In genomic region chr5:12030002-12030401, GRCm38 (mm10) we compare ENCODE assay signal across 8 mouse cellular contexts.
DNase-seq lines count a peak whose midpoint lies in the region.

No protein-coding gene starts in this region.

- 5% methylated on average over 5 of the region's 5 CpGs for WGBS in large intestine, adult 2 months

- DNase-seq in cerebellum, adult 18-20 months: peak; percentile 31 to 44
- no peak for DNase-seq in cerebellum, adult 11 months
- peak; percentile 22 for DNase-seq in MEL-GATA-1-ER (ENCODE audit: extremely low read depth, low read depth)
- peak; percentile 12 to 42 for DNase-seq in cerebellum, postnatal 36 days
- DNase-seq in heart, postnatal 4 days: peak; percentile 66
- DNase-seq in large intestine, adult 2 months (ENCODE audit: low read depth, low spot score): peak; percentile 16
- DNase-seq in lung, postnatal 10 days: peak; percentile 41
- peak; percentile 63 to 73 for DNase-seq in right cerebral cortex, postnatal 10 days (ENCODE audit: low spot score in 2 of 2)
